Mouse (Mus musculus) left cerebral cortex, postnatal 10 days (tissue): ENCODE results near the gene Csmd2. TPM values are rescaled to one million over a fixed set of nuclear protein-coding genes. Genes with fewer than 3 reads are reported as not detected.
"Not testable (repeated sequence)": the region's sequence is repeated elsewhere in the genome, so short reads cannot be mapped to it uniquely, and the experiment has no call there.

Source experiments
- DNase-seq, 2 experiments: peaks; one replicate each; pipeline ENCODE4 v3.0.0; 2021 to 2022; ENCODE audit warnings: low spot score in 2 of 2, mixed read lengths in 1 of 2; ENCODE audit errors: extremely low spot score in 1 of 2
- intact Hi-C: fragments of 180-260 bp; cut with DNase I; formaldehyde crosslinking; loops from one replicate; pipeline ENCODE4 v1.15.1; 2025
- total RNA-seq, 2 experiments: library from RNA; stranded (reverse); gene quantifications; 2 replicates each; pipeline ENCODE4 v1.2.3; 2021

The Csmd2 gene
- total RNA-seq, 2 experiments from 2014 or later: 63.8 to 65.5 TPM

GRCm38 (mm10) chr4:128019465-128019864 lies 31.8 kb downstream of the Csmd2 start:
- intact Hi-C loops: no loop called here
- no peak for DNase-seq

- intact Hi-C loops: no loop called here
- no peak for DNase-seq
These were observed 40.6 kb downstream of the Csmd2 start for GRCm38 (mm10) chr4:128028294-128028693.

GRCm38 (mm10) chr4:128041901-128042300 lies 54.2 kb downstream of the Csmd2 start:
- intact Hi-C loops: no loop called here
- no peak for DNase-seq

- intact Hi-C loops: no loop called here
- no peak for DNase-seq
These were observed 55.0 kb downstream of the Csmd2 start for GRCm38 (mm10) chr4:128042626-128043025.

- DNase-seq: no peak
- intact Hi-C loops: no loop called here
These were observed 61.1 kb downstream of the Csmd2 start for GRCm38 (mm10) chr4:128048716-128049115.

- intact Hi-C loops: no loop called here
- no peak for DNase-seq
These were observed 65.0 kb downstream of the Csmd2 start for GRCm38 (mm10) chr4:128052701-128053100.

GRCm38 (mm10) chr4:128061274-128061673 lies 73.6 kb downstream of the Csmd2 start:
- intact Hi-C loops, DNase-seq: not testable (repeated sequence)

- intact Hi-C loops: no loop called here
- no peak for DNase-seq
These were observed 79.5 kb downstream of the Csmd2 start for GRCm38 (mm10) chr4:128067189-128067588.

GRCm38 (mm10) chr4:128084466-128084865 lies 96.8 kb downstream of the Csmd2 start:
- intact Hi-C loops: loop anchor here (10.0 kb wide), 1 partner anchor 150 kb away; no protein-coding TSS in a partner anchor
- no peak for DNase-seq

GRCm38 (mm10) chr4:128085096-128085495 lies 97.4 kb downstream of the Csmd2 start:
- peak; percentile 45 to 49 for DNase-seq
- intact Hi-C loops: loop anchor here (10.0 kb wide), 1 partner anchor 150 kb away; no protein-coding TSS in a partner anchor

- no peak for DNase-seq
- intact Hi-C loops: loop anchor here (10.0 kb wide), 1 partner anchor 148 kb away; no protein-coding TSS in a partner anchor
These were observed 99.5 kb downstream of the Csmd2 start for GRCm38 (mm10) chr4:128087147-128087606.

- intact Hi-C loops: loop anchor here (10.0 kb wide), 1 partner anchor 147 kb away; no protein-coding TSS in a partner anchor
- DNase-seq: no peak
These were observed 100.0 kb downstream of the Csmd2 start for GRCm38 (mm10) chr4:128087704-128088103.

- DNase-seq: no peak
- intact Hi-C loops: loop anchor here (10.0 kb wide), 1 partner anchor 147 kb away; no protein-coding TSS in a partner anchor
These were observed 100.6 kb downstream of the Csmd2 start for GRCm38 (mm10) chr4:128088264-128088663.

- no peak for DNase-seq
- intact Hi-C loops: no loop called here
These were observed 104.3 kb downstream of the Csmd2 start for GRCm38 (mm10) chr4:128091938-128092337.

GRCm38 (mm10) chr4:128099515-128099914 lies 111.9 kb downstream of the Csmd2 start:
- no peak for DNase-seq
- intact Hi-C loops: no loop called here

GRCm38 (mm10) chr4:128100541-128100940 lies 112.9 kb downstream of the Csmd2 start:
- intact Hi-C loops: no loop called here
- no peak for DNase-seq

- peak in 1 of 2 experiments; percentile 55 for DNase-seq
- intact Hi-C loops: no loop called here
These were observed 128.7 kb downstream of the Csmd2 start for GRCm38 (mm10) chr4:128116331-128116730.

GRCm38 (mm10) chr4:128123281-128123680 lies 135.6 kb downstream of the Csmd2 start:
- no peak for DNase-seq

GRCm38 (mm10) chr4:128124738-128125137 lies 137.1 kb downstream of the Csmd2 start:
- no peak for DNase-seq
- intact Hi-C loops: no loop called here

More at GRCm38 (mm10) chr4:128123281-128123680, 135.6 kb downstream of the Csmd2 start:
- intact Hi-C loops: no loop called here

- DNase-seq: no peak
- intact Hi-C loops: no loop called here
These were observed 140.9 kb downstream of the Csmd2 start for GRCm38 (mm10) chr4:128128546-128128945.

- intact Hi-C loops: no loop called here
- DNase-seq: no peak
These were observed 143.0 kb downstream of the Csmd2 start for GRCm38 (mm10) chr4:128130611-128131142.
